Mouse (Mus musculus): ENCODE data around the gene Plekhj1.

Plekhj1 gene

DNA sequence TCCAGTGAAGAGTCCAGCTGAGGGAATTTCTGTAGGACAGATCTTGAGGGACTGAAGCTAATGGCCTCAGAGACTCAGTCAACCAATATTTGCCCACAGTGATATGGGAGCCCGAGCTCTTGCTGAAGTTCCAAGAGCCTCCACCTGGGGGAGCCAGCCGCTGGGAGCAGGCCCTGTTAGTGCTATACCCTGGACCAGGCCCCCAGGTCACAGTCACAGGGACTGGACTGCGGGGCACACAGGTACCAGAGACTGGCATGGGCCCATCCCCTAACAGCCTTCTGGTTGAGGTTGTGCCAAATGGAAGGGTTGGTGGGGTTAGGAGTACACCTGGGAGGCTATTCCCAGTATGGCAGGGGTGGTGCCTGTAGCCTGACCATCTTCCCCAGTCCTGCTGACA, 7.5 kb upstream of the Plekhj1 start:
- in situ Hi-C loops (cut with MboI, MseI), result no loop called here

DNA sequence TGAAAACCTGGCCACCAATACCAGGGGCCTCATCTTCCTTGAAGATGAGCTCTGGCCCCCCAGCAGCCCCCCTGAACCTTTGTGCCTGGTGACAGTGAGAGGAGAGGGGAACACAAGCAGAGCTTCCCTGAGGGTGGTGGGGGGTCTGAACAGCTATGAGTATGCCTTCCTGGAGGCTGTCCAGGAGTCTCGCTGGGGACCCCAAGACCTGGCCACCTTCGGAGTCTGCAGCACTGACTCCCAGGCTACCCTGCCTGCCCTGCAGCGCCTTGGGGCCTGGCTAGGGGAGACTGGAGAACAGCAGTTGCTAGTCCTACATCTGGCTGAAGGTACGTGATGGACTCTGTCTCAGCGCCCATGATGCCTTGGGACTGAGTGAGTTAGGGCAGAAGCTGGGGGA, 6.9 kb upstream of the Plekhj1 start:
- in situ Hi-C loops (cut with MboI, MseI), result no loop called here

DNA sequence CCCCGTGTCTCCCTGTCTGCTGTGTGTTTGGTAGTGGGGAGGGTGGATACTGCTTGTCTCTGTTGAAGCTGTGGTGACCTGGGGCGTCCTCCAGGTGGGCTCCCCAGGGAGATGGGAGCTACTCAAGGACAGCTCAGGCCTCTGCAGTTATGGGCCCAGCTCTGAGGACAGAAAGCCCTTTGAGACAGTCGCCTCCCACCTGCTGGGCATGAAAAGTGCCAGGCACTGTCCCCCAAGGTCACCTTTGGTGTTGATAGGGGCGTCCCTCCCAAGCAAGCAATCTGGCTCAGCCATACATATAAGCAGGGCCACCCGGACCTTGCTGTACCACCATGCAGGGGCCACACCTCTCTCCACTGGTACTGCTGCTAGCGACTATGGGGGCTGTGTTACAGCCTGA, 6.5 kb upstream of the Plekhj1 start, which contains the start of gene Amh:
Amh (plus strand) TSS at position 328 of the 400 bp plus-strand sequence.
- in situ Hi-C loops (cut with MboI, MseI), result no loop called here

- in situ Hi-C loops (cut with MboI, MseI), result no loop called here
These were observed 5.9 kb upstream of the Plekhj1 start for GRCm38 (mm10) chr10:80804340-80804739.

- in situ Hi-C loops (cut with MboI, MseI), result no loop called here
These were observed 4.6 kb upstream of the Plekhj1 start for GRCm38 (mm10) chr10:80802996-80803395.

GRCm38 (mm10) chr10:80802204-80802912, 3.9 kb upstream of the Plekhj1 start:
- in situ Hi-C loops (cut with MboI, MseI), result no loop called here

GRCm38 (mm10) chr10:80799070-80799566, 692 bp upstream of the Plekhj1 start:
- in situ Hi-C loops (cut with MboI, MseI), result loop anchor here (5.0 kb wide), 1 partner anchor 52 kb away; no protein-coding TSS in a partner anchor

DNA sequence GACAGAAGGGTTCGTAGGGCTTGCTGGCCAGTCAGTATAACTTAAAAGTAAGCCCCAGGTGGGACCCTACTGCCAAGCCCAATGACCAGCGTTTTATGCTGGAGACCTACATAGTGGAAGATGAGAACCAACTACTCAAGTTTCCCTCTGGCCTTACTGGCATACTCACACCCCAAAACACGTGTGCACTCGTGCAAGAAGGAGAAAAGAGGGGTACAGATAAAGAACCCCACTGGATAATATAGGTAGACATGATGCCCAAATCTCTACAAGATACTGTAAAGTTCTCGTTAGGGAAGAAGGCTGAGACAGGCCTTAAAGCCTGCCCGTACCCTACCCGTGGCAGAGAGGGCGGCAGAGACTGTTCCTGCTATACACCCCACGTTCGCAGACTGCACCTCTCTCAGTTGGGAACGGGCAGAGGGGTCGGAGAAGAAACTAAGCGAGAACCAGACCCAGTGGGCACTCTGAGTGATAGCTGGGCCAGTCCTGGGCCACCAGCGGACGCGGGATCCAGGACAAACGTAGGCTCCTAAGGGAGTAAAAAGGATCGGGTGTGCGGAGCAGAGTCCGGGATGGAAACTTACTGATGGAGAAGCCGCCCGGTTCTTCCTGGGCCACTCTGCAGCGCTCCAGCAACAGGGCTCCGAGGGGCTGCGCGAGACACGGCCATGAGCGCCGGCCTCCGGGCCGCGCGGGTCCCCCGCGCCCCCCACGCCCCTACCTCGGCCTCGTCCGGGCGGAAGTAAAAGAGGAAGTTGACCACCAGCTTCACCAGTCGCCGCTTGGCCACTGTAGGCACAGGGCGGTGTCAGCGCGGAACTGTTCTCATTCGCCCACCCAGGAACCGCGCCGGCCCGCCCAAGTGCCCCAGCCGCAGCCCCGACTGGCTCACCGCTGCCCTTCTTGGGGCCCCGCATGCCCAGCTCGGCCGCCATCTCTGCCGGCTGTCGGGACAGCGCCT, 958 bp downstream of the Plekhj1 start:
- in situ Hi-C loops (cut with MboI, MseI), result loop anchor here (5.0 kb wide), 1 partner anchor 50 kb away; no protein-coding TSS in a partner anchor

- in situ Hi-C loops (cut with MboI, MseI), result loop anchor here (5.0 kb wide), 1 partner anchor 49 kb away; no protein-coding TSS in a partner anchor
These were observed 2.0 kb downstream of the Plekhj1 start for GRCm38 (mm10) chr10:80796307-80796848.

DNA sequence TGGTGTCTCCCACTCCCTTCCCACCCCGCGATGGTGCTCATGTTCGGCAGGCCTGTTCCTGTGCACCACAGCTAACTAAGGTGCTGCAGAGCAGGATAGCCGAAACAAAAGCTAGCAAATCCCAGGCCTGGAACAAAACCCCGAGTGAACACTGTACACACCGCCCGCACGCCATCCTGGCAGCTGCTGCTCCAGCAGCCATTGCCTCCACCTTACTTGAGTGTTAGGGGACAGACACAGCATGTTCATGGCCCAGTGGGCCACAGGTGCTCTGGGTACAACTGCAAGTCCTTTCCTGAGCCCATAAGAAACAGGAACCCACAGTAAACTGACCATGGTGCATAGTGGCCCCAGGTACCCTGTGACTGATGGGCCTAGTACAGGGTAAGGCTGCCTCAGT, 3.7 kb downstream of the Plekhj1 start:
- in situ Hi-C loops (cut with MboI, MseI), result loop anchor here (5.0 kb wide), 1 partner anchor 47 kb away; no protein-coding TSS in a partner anchor

DNA sequence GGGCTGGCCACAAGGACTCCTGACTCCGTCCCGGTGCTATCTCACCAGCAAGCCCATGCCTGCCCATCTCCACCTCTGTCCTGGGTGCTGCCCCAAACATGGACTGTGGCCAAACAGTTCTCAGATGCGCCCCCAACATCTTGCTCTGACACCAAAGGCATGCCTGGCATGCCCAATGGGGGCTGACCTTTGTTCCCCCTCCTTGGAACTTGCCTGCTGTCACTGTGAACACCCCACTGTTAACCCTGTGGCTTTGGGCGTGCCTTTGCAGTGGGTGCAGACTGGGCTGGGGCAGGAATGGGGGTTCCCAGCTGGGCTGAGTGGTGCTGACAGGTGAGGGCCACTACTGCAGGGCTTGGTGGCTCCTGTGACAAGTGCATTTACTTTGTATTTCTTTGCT, 4.6 kb downstream of the Plekhj1 start:
- in situ Hi-C loops (cut with MboI, MseI), result no loop called here

DNA sequence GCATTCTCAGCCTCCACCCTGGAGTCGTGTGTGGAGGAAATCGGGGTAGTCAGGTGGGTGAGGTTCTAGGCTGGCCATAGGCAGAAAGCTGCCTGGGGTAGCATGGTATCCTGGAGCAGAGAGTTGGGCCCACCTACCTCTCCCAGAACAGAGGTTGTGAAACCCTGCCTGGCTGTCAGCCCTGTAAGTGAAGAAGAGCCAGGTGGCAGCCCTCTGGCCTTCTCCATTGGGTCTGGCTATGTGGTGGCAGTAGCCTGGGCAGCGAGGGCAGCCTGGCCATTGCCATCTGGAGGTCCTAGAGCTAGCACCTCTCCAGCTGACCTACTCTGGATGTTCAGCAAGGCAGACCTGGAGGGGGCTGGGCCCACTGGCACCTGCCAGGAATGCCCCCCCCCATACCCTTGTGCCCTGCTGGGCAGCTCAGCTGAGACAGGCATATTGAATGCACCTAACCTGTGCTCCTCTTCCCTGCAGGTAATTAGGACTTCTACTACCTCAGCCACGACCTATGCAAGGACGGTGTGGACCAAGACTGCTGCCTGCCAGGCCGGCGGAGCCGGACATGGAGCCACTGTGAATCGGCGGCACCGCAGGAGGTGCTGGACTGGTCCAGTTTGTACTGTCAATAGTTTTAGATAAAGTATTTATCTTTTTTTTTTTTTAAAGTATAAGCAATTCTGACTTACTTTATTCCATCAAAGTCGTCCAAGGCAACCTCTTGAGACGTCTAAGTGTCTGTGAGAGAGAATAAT, 5.2 kb downstream of the Plekhj1 start:
- in situ Hi-C loops (cut with MboI, MseI), result no loop called here

DNA sequence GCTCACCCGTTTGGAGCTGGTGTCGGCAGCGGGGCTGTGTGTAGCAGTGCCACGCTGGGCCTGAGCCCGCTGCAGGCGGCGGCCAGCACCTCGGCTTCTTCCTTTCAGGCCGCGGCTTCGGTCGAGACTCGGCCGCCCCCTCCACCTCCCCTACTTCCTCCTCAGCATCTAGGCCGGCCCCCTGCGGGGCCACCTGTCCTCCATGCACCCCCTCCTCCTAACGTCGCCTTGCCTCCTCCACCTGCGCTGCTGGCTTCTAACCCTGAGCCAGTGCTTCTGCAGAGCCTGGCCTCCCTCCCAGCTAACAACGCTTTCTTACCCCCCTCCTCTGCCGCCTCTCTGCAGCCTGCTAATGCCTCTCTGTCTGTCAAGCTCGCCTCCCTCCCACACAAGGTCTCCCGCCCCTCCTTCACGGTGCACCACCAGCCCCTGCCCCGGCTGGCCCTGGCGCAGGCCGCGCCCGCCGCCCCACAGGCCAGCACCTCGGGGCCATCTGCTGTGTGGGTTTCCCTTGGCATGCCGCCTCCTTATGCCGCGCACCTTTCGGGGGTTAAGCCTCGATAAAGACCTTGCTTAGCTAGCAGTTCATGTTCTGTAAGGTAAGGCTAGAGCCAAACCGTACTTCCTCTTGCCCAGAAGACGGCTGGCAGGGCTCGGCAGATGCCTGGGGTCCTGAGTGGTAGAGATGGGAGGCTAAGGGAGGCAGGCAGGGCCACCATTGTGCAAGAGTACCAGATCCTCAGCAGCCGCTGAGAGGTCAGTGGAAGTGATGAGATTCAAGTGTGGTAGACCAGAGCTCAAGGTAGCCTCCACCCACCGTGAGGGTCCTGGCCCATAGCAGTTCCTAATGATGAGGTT, 6.0 kb downstream of the Plekhj1 start:
- in situ Hi-C loops (cut with MboI, MseI), result no loop called here

GRCm38 (mm10) chr10:80791476-80792174, 6.8 kb downstream of the Plekhj1 start:
- in situ Hi-C loops (cut with MboI, MseI), result no loop called here

DNA sequence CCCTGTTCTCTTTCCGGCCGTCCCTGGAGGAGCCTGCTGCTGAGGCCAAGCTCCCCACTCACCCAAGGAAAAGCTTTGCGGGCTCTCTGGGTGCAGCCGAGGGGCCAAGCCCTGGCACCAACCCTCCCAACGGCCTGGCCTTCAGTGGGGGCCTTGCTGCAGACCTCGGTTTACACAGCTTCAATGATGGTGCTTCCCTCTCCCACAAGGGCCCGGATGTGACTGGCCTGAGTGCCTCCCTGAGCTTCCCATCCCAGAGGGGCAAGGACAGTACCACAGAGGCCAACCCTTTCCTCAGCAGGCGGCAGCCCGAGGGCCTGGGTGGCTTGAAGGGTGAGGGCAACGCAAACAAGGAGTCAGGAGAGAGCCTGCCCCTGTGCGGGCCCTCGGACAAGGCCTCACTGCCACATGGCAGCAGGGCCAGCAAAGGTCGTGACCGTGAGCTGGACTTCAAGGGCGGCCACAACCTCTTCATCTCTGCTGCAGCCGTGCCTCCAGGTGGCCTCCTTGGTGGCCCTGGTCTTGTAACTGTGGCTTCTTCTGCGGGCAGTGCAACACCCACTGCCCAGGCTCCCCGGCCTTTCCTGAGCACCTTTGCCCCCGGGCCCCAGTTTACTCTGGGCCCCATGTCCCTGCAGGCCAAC, 7.5 kb downstream of the Plekhj1 start:
- in situ Hi-C loops (cut with MboI, MseI), result no loop called here

DNA sequence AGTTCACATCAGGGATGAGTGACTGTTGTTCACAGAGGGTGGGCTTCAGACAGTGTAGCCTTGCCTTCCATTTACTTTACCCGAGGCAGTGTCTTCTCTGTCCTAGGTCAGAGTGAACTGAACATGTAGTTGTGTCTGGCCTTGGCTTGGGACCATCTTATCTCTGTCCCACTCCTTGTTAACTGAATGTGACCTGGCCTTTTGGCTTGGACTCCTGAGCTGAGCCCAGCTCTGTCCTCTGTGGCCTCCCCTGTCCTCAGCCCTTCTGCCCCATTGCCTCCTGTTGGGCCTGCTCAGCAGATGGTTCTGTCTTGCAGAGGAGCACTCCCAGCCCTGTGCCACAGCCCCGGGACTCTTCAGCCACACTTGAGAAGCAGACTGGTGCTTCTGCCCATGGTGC, 10.9 kb downstream of the Plekhj1 start:
- in situ Hi-C loops (cut with MboI, MseI), result no loop called here

GRCm38 (mm10) chr10:80785963-80786362, 12.5 kb downstream of the Plekhj1 start:
- in situ Hi-C loops (cut with MboI, MseI), result no loop called here

DNA sequence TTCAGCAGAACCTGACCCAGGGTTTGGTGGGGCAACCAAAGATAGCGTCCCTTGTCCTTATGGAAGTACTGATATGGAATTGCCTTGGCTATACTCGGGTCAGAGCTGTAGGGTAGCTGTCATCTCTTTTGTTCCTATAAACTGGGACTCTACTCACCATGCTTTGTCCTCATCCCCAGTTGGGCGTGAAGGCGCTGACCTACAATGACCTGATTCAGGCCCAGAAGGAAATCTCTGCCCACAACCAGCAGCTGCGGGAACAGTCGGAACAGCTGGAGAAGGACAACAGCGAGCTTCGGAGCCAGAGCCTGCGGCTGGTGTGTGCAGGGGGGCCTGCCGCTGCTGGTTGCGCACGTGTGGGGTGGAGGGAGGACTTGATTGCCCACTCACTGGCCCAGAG, 13.6 kb downstream of the Plekhj1 start:
- in situ Hi-C loops (cut with MboI, MseI), result no loop called here

DNA sequence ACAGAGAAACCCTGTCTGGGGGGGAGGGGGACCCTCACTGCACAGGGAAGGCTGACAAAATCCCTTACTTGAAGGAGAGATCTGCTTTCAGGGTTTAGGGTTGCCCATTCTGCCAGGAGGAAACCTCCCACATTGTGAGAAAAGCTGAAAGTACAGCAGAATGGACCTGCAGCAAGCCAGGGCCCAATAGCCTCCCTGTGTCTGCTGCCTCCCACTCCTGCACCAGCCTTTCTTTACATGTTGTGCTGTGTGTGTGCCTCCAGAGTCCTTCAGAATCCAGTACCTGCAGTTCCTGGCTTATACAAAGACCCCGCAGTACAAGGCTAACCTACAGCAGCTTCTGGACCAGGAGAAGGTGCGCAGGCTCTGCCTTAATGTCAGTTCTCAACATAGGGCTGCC, 14.1 kb downstream of the Plekhj1 start:
- in situ Hi-C loops (cut with MboI, MseI), result no loop called here

All from T-helper 2 cell (primary cell).